Comparison of ENCODE assay signal across 25 mouse cellular contexts in genomic region chr2:46678366-46678765, GRCm38 (mm10).
DNase-seq lines count a peak whose midpoint lies in the region; ATAC-seq and TF ChIP-seq lines count a peak whose summit lies in the region.
"Had no signal": no experiment of that assay in that cellular context is flagged by ENCODE, and none has a peak within 500 bp of the region (broad histone marks: within the 10 kb centered on the region; RNA-seq: fewer than 3 reads in every experiment).

No protein-coding gene starts in this region.

- no peaks in the 10 kb centered on the region for H3K4me1 ChIP-seq in limb, embryonic 14.5 days (ENCODE audit: control insufficient read depth, insufficient read depth, low read length)
- H3K4me1 ChIP-seq in limb, embryonic 10.5 days, result peaks cover 4% of the 10 kb centered on the region
- H3K4me1 ChIP-seq in embryonic facial prominence, embryonic 14.5 days (ENCODE audit: control insufficient read depth, insufficient read depth, low read length), result no peaks in the 10 kb centered on the region
- no peaks in the 10 kb centered on the region for H3K4me1 ChIP-seq in hindbrain, embryonic 14.5 days (replicated peaks; ENCODE audit: control insufficient read depth, insufficient read depth, low read length)
- H3K4me1 ChIP-seq: embryonic facial prominence, embryonic 15.5 days; forebrain, embryonic 13.5 days; heart, embryonic 15.5 days; hindbrain, embryonic 13.5 days; intestine, embryonic 15.5 days had no signal

- ATAC-seq in limb, embryonic 14.5 days (ENCODE audit: low FRiP score, low read depth), result no peak
- ATAC-seq in embryonic facial prominence, embryonic 14.5 days (ENCODE audit: low read depth), result no peak
- ATAC-seq in hindbrain, embryonic 14.5 days (ENCODE audit: low FRiP score), result no peak
- ATAC-seq: CD4-positive, CD25-positive, alpha-beta regulatory T cell, adult 4 months; forebrain, embryonic 13.5 days; intestine, embryonic 15.5 days had no signal

- H3K4me3 ChIP-seq in limb, embryonic 14.5 days (replicated peaks; ENCODE audit: low read length), result no peak overlapping the region
- no peak overlapping the region for H3K4me3 ChIP-seq in limb, embryonic 10.5 days
- no peak overlapping the region for H3K4me3 ChIP-seq in embryonic facial prominence, embryonic 14.5 days (ENCODE audit: low read depth, low read length)
- no peak overlapping the region for H3K4me3 ChIP-seq in hindbrain, embryonic 14.5 days (replicated peaks; ENCODE audit: low read length)
- H3K4me3 ChIP-seq: embryonic facial prominence, embryonic 15.5 days; erythroblast, embryonic 14.5 days; forebrain, embryonic 13.5 days; heart, embryonic 15.5 days; hindbrain, embryonic 13.5 days; intestine, embryonic 15.5 days had no signal

- intact Hi-C loops in gastrocnemius, postnatal 14 days (cut with DNase I; ENCODE audit: low total_unique reads), result no loop called here

- H3K27me3 ChIP-seq in limb, embryonic 14.5 days (ENCODE audit: control insufficient read depth, insufficient read depth, low read length), result no peaks in the 10 kb centered on the region
- H3K27me3 ChIP-seq in limb, embryonic 10.5 days (ENCODE audit: low read depth, poor library complexity, severe bottlenecking), result no peaks in the 10 kb centered on the region
- H3K27me3 ChIP-seq in embryonic facial prominence, embryonic 14.5 days (replicated peaks; ENCODE audit: control insufficient read depth, insufficient read depth, low read length), result no peaks in the 10 kb centered on the region
- H3K27me3 ChIP-seq in hindbrain, embryonic 14.5 days (ENCODE audit: control insufficient read depth, insufficient read depth, low read length), result no peaks in the 10 kb centered on the region
- H3K27me3 ChIP-seq: embryonic facial prominence, embryonic 15.5 days; forebrain, embryonic 13.5 days; heart, embryonic 15.5 days; hindbrain, embryonic 13.5 days; intestine, embryonic 15.5 days had no signal

- H3K27ac ChIP-seq in limb, embryonic 14.5 days (replicated peaks; ENCODE audit: low read depth, low read length), result no peak overlapping the region
- H3K27ac ChIP-seq in limb, embryonic 10.5 days, result no peak overlapping the region
- H3K27ac ChIP-seq in embryonic facial prominence, embryonic 14.5 days (replicated peaks; ENCODE audit: low read depth, low read length), result no peak overlapping the region
- H3K27ac ChIP-seq in hindbrain, embryonic 14.5 days, result no peak overlapping the region
- H3K27ac ChIP-seq: embryonic facial prominence, embryonic 15.5 days; forebrain, embryonic 13.5 days; heart, embryonic 15.5 days; hindbrain, embryonic 13.5 days; intestine, embryonic 15.5 days had no signal

- peak; percentile 26 for DNase-seq in limb, embryonic 14.5 days (ENCODE audit: low spot score)
- no peak for DNase-seq in limb, embryonic 10.5 days (ENCODE audit: low spot score)
- peak; percentile 67 for DNase-seq in NIH3T3 (ENCODE audit: low read depth)
- DNase-seq in embryonic facial prominence, embryonic 14.5 days (ENCODE audit: low spot score), result peak; percentile 53
- no peak for DNase-seq in hindbrain, embryonic 14.5 days (ENCODE audit: low spot score)
- no peak for DNase-seq in gastrocnemius, postnatal 14 days
- DNase-seq in cerebellum, postnatal 25 days, result no peak
- DNase-seq: adrenal gland, adult 8-10 months; adrenal gland, postnatal 36 days; B cell, adult 2 months; cerebellum, adult 11-12 months; cerebellum, adult 9-10 months; cerebellum, postnatal 36 days; heart, adult 18-20 months; heart, postnatal 14 days; kidney, adult 18-20 months had no signal

- no peaks in the 10 kb centered on the region for H3K9me3 ChIP-seq in limb, embryonic 14.5 days (ENCODE audit: control insufficient read depth, low read length)
- no peaks in the 10 kb centered on the region for H3K9me3 ChIP-seq in limb, embryonic 10.5 days (replicated peaks)
- H3K9me3 ChIP-seq in embryonic facial prominence, embryonic 14.5 days (ENCODE audit: control insufficient read depth, low read length), result no peaks in the 10 kb centered on the region
- H3K9me3 ChIP-seq in hindbrain, embryonic 14.5 days (ENCODE audit: control insufficient read depth, low read length), result no peaks in the 10 kb centered on the region
- H3K9me3 ChIP-seq: embryonic facial prominence, embryonic 15.5 days; forebrain, embryonic 13.5 days; G1E; heart, embryonic 15.5 days; hindbrain, embryonic 13.5 days; intestine, embryonic 15.5 days had no signal

- no peaks in the 10 kb centered on the region for H3K36me3 ChIP-seq in limb, embryonic 14.5 days (ENCODE audit: control insufficient read depth, insufficient read depth, low read length)
- no peaks in the 10 kb centered on the region for H3K36me3 ChIP-seq in limb, embryonic 10.5 days
- H3K36me3 ChIP-seq in embryonic facial prominence, embryonic 14.5 days (ENCODE audit: control insufficient read depth, insufficient read depth, low read length), result no peaks in the 10 kb centered on the region
- H3K36me3 ChIP-seq in hindbrain, embryonic 14.5 days (replicated peaks; ENCODE audit: control insufficient read depth, insufficient read depth), result no peaks in the 10 kb centered on the region
- H3K36me3 ChIP-seq: embryonic facial prominence, embryonic 15.5 days; G1E; heart, embryonic 15.5 days; hindbrain, embryonic 13.5 days; intestine, embryonic 15.5 days had no signal

- no peak overlapping the region for H3K4me2 ChIP-seq in limb, embryonic 14.5 days (replicated peaks; ENCODE audit: low read depth, low read length, severe bottlenecking)
- H3K4me2 ChIP-seq in embryonic facial prominence, embryonic 14.5 days (ENCODE audit: low read depth, low read length), result no peak overlapping the region
- H3K4me2 ChIP-seq in hindbrain, embryonic 14.5 days (replicated peaks), result no peak overlapping the region
- H3K4me2 ChIP-seq: embryonic facial prominence, embryonic 15.5 days; forebrain, embryonic 13.5 days; heart, embryonic 11.5 days; heart, embryonic 15.5 days; hindbrain, embryonic 13.5 days; intestine, embryonic 15.5 days had no signal

- 21% methylated on average over 2 of the region's 2 CpGs for WGBS in limb, embryonic 14.5 days
- WGBS in limb, embryonic 10.5 days, result 35% methylated on average over 2 of the region's 2 CpGs
- WGBS in embryonic facial prominence, embryonic 14.5 days, result 41% methylated on average over 2 of the region's 2 CpGs
- 58% methylated on average over 2 of the region's 2 CpGs for WGBS in hindbrain, embryonic 14.5 days

- no peak for TF ChIP-seq POLR2A in limb, embryonic 14.5 days (IDR thresholded peaks at IDR 0.05; ENCODE audit: borderline replicate concordance, extremely low read depth, insufficient read depth, insufficient read length)

- H3K9ac ChIP-seq in limb, embryonic 14.5 days (ENCODE audit: low read depth, low read length, severe bottlenecking), result no peak overlapping the region
- H3K9ac ChIP-seq in embryonic facial prominence, embryonic 14.5 days (ENCODE audit: low read depth, low read length), result no peak overlapping the region
- no peak overlapping the region for H3K9ac ChIP-seq in hindbrain, embryonic 14.5 days
- H3K9ac ChIP-seq: embryonic facial prominence, embryonic 15.5 days; forebrain, embryonic 13.5 days; heart, embryonic 15.5 days; hindbrain, embryonic 13.5 days; intestine, embryonic 15.5 days had no signal

Comparison
In these comparisons a context has a peak if more than half of its experiments do, and no peak if none do; other contexts are left out.
1. DNase-seq: peak in limb, embryonic 14.5 days (single experiment), NIH3T3 (single experiment) and embryonic facial prominence, embryonic 14.5 days (single experiment); none in limb, embryonic 10.5 days (single experiment), hindbrain, embryonic 14.5 days (single experiment), gastrocnemius, postnatal 14 days (single experiment) and cerebellum, postnatal 25 days (0 of 2).